Mouse (Mus musculus) brain, embryonic 14.5 days (tissue): ENCODE results near the gene Mt1. TPM values are rescaled to one million over a fixed set of nuclear protein-coding genes. Genes with fewer than 3 reads are reported as not detected.
A peak's percentile ranks its signal among the peaks of the same experiment; 100 is the strongest.
"Not testable (repeated sequence)": the region's sequence is repeated elsewhere in the genome, so short reads cannot be mapped to it uniquely, and the experiment has no call there.

Experiments used
- DNase-seq: peaks from one replicate; pipeline ENCODE4 v3.0.0-alpha.2; 2011; ENCODE audit warnings: low read depth
- CTCF ChIP-seq: fragments of 200-500 bp; IDR thresholded peaks from 2 replicates; pipeline ENCODE4 v1.5.1; 2012; ENCODE audit warnings: inconsistent platforms, mild to moderate bottlenecking, moderate library complexity, borderline replicate concordance; ENCODE audit not compliant: insufficient read depth, insufficient read length; ENCODE audit errors: extremely low read depth
- POLR2A ChIP-seq: fragments of 200-500 bp; IDR thresholded peaks from 2 replicates; pipeline ENCODE4 v1.6.1; 2012; ENCODE audit warnings: mild to moderate bottlenecking, inconsistent platforms, borderline replicate concordance; ENCODE audit not compliant: poor library complexity, insufficient read depth, insufficient read length, severe bottlenecking; ENCODE audit errors: extremely low read depth
- polyA plus RNA-seq: library from polyadenylated mRNA; depleted of rRNA; stranded (reverse); fragments of >200 nt; gene quantifications from 2 replicates; pipeline ENCODE4 v1.2.3, GENCODE M21; 2012; rRNA removed

Mt1 gene
- polyA plus RNA-seq, result 38.9 and 76.5 TPM in 2 replicates

- DNase-seq, result peak; percentile 88
- TF ChIP-seq CTCF, result no peak
- no peak for TF ChIP-seq POLR2A
Measured at GRCm38 (mm10) chr8:94178857-94179712, at the start of gene Mt1. Mt1 (plus strand) TSS chr8:94179082.

GRCm38 (mm10) chr8:94129133-94129789, 49.6 kb upstream of the Mt1 start:
- DNase-seq, result peak; percentile 62
- no peak for TF ChIP-seq POLR2A
- TF ChIP-seq CTCF, result no peak

- no peak for DNase-seq
- no peak for TF ChIP-seq CTCF
- no peak for TF ChIP-seq POLR2A
Measured at GRCm38 (mm10) chr8:94130126-94130525, 48.8 kb upstream of the Mt1 start.

- no peak for DNase-seq
- TF ChIP-seq POLR2A, result no peak
Measured at GRCm38 (mm10) chr8:94132096-94132495, 46.8 kb upstream of the Mt1 start.

GRCm38 (mm10) chr8:94134601-94135000, 44.3 kb upstream of the Mt1 start:
- DNase-seq, result not testable (repeated sequence)

GRCm38 (mm10) chr8:94135556-94135955, 43.3 kb upstream of the Mt1 start:
- TF ChIP-seq POLR2A (no peak), CTCF (no peak)
- no peak for DNase-seq

GRCm38 (mm10) chr8:94136192-94136591, 42.7 kb upstream of the Mt1 start:
- no peak for DNase-seq
- TF ChIP-seq POLR2A (no peak), CTCF (no peak)

- DNase-seq, result no peak
- TF ChIP-seq POLR2A (no peak), CTCF (no peak)
Measured at GRCm38 (mm10) chr8:94136933-94137332, 41.9 kb upstream of the Mt1 start, which contains the start of gene Mt4. Mt4 (plus strand) TSS chr8:94137197.

GRCm38 (mm10) chr8:94140266-94140795, 38.6 kb upstream of the Mt1 start:
- DNase-seq, result no peak
- TF ChIP-seq POLR2A (no peak), CTCF (no peak)

GRCm38 (mm10) chr8:94148236-94148635, 30.6 kb upstream of the Mt1 start:
- peak; percentile 53 for DNase-seq
- no peak for TF ChIP-seq POLR2A
- TF ChIP-seq CTCF, result no peak

- TF ChIP-seq CTCF, result no peak
- TF ChIP-seq POLR2A, result no peak
- DNase-seq, result no peak
Measured at GRCm38 (mm10) chr8:94150925-94151324, 28.0 kb upstream of the Mt1 start.

- TF ChIP-seq CTCF, result peak; percentile 33; the same call in 1 of the 2 replicates
- peak; percentile 42; the same call in 1 of the 2 replicates for TF ChIP-seq POLR2A
- peak; percentile 92 for DNase-seq
Measured at GRCm38 (mm10) chr8:94152513-94153300, 26.2 kb upstream of the Mt1 start, which contains the start of gene Mt3. Mt3 (plus strand) TSS chr8:94152607.

GRCm38 (mm10) chr8:94153451-94153850, 25.4 kb upstream of the Mt1 start:
- DNase-seq, result peak; percentile 38
- TF ChIP-seq POLR2A (no peak), CTCF (no peak)
